Mouse (Mus musculus) MEL (cell line): Measurements from ENCODE around the gene Rpl3. TPM values are rescaled to one million over a fixed set of nuclear protein-coding genes. Genes with fewer than 3 reads are reported as not detected.

Experiments used
- DNase-seq: peaks from one replicate; pipeline ENCODE4 v3.0.0; 2011; ENCODE audit warnings: low read depth, low spot score
- H3K27ac ChIP-seq: 2 replicates; pipeline ENCODE4 v1.5.1; 2012; ENCODE audit warnings: low read depth, mild to moderate bottlenecking, control low read depth, low read length, moderate library complexity; ENCODE audit not compliant: control insufficient read depth
- H3K27me3 ChIP-seq, 2 experiments: fragments of 150-350 bp in 1 of 2; sonication (generic) in 1 of 2; 2 replicates each; pipeline ENCODE4 v1.6.1; 2012; ENCODE audit warnings: low read length in 2 of 2, mild to moderate bottlenecking in 2 of 2, improper control_type of control experiment in 1 of 2, moderate library complexity in 1 of 2; ENCODE audit not compliant: insufficient read depth in 2 of 2, control insufficient read depth in 1 of 2
- H3K36me3 ChIP-seq, 2 experiments: 2 replicates each; pipeline ENCODE4 v1.6.1; 2012 to 2014; ENCODE audit warnings: low read length in 2 of 2, improper control_type of control experiment in 1 of 2, inconsistent platforms in 1 of 2, mild to moderate bottlenecking in 1 of 2; ENCODE audit not compliant: insufficient read depth in 2 of 2, control insufficient read depth in 1 of 2
- H3K4me1 ChIP-seq, 2 experiments: fragments of 150-350 bp in 1 of 2; sonication (generic) in 1 of 2; 2 replicates each; pipeline ENCODE4 v1.6.1; 2012; ENCODE audit warnings: low read length in 2 of 2, improper control_type of control experiment in 1 of 2, mild to moderate bottlenecking in 1 of 2; ENCODE audit not compliant: insufficient read depth in 2 of 2, control insufficient read depth in 1 of 2
- H3K4me3 ChIP-seq, 2 experiments: fragments of 150-350 bp in 1 of 2; sonication (generic) in 1 of 2; 2 replicates each; pipeline ENCODE4 v1.5.1; 2012; ENCODE audit warnings: low read depth in 2 of 2, low read length in 2 of 2, mild to moderate bottlenecking in 2 of 2, moderate library complexity in 2 of 2, control low read depth in 1 of 2, improper control_type of control experiment in 1 of 2; ENCODE audit not compliant: control insufficient read depth in 1 of 2, insufficient read depth in 1 of 2
- H3K79me2 ChIP-seq: 2 replicates; pipeline ENCODE4 v1.6.1; 2012; ENCODE audit warnings: mild to moderate bottlenecking, low read length, moderate library complexity; ENCODE audit not compliant: control insufficient read depth, poor library complexity, insufficient read depth
- H3K9ac ChIP-seq: 2 replicates; pipeline ENCODE4 v1.6.1; 2012; ENCODE audit warnings: low read depth, mild to moderate bottlenecking, control low read depth, low read length, moderate library complexity; ENCODE audit not compliant: control insufficient read depth, poor library complexity, severe bottlenecking
- H3K9me3 ChIP-seq: fragments of 150-350 bp; sonication (generic); replicated peaks from 2 replicates; pipeline ENCODE4 v1.6.1; 2012; ENCODE audit warnings: mild to moderate bottlenecking, low read length, improper control_type of control experiment, moderate library complexity; ENCODE audit not compliant: insufficient read depth
- BHLHE40 ChIP-seq: IDR thresholded peaks from 2 replicates; pipeline ENCODE4 v1.6.1; 2012; ENCODE audit warnings: low read depth, mild to moderate bottlenecking, inconsistent platforms, low read length, improper control_type of control experiment, borderline replicate concordance
- CHD1 ChIP-seq: IDR thresholded peaks from 2 replicates; pipeline ENCODE4 v1.6.1; 2012; ENCODE audit warnings: low read depth, mild to moderate bottlenecking, inconsistent platforms, low read length, improper control_type of control experiment
- CHD2 ChIP-seq: IDR thresholded peaks from 2 replicates; pipeline ENCODE4 v1.6.1; 2011; ENCODE audit warnings: low read length, improper control_type of control experiment
- CTCF ChIP-seq, 3 experiments: IDR thresholded peaks in 2 of 3; conservative IDR thresholded peaks in 1 of 3; 2 replicates each; pipeline ENCODE4 v1.5.1; 2011 to 2012; ENCODE audit warnings: low read length in 3 of 3, low read depth in 2 of 3, mild to moderate bottlenecking in 2 of 3, improper control_type of control experiment in 1 of 3, inconsistent platforms in 1 of 3, mixed read lengths in 1 of 3, moderate library complexity in 1 of 3; ENCODE audit not compliant: control insufficient read depth in 1 of 3, insufficient read depth in 1 of 3, poor library complexity in 1 of 3, severe bottlenecking in 1 of 3
- E2F4 ChIP-seq: IDR thresholded peaks from 2 replicates; pipeline ENCODE4 v1.6.1; 2011; ENCODE audit warnings: low read depth, low read length, improper control_type of control experiment, borderline replicate concordance
- ELF1 ChIP-seq: IDR thresholded peaks from 2 replicates; pipeline ENCODE4 v1.6.1; 2014; ENCODE audit warnings: low read depth, mild to moderate bottlenecking, inconsistent platforms, low read length, improper control_type of control experiment, moderate library complexity
- ETS1 ChIP-seq: IDR thresholded peaks from 2 replicates; pipeline ENCODE4 v1.6.1; 2012; ENCODE audit warnings: low read depth, mild to moderate bottlenecking, inconsistent platforms, low read length, improper control_type of control experiment, moderate library complexity
- GABPA ChIP-seq: IDR thresholded peaks from 2 replicates; pipeline ENCODE4 v1.6.1; 2012; ENCODE audit warnings: low read depth, mild to moderate bottlenecking, inconsistent platforms, low read length, improper control_type of control experiment, moderate library complexity
- GATA1 ChIP-seq: IDR thresholded peaks from 2 replicates; pipeline ENCODE4 v1.6.1; 2011; ENCODE audit warnings: low read depth, low read length, improper control_type of control experiment
- HCFC1 ChIP-seq: IDR thresholded peaks from 2 replicates; pipeline ENCODE4 v1.6.1; 2012; ENCODE audit warnings: low read depth, mild to moderate bottlenecking, inconsistent platforms, low read length, improper control_type of control experiment, moderate library complexity
- JUND ChIP-seq: IDR thresholded peaks from 2 replicates; pipeline ENCODE4 v1.6.1; 2011; ENCODE audit warnings: low read depth, mild to moderate bottlenecking, improper control_type of control experiment, low read length
- KAT2A ChIP-seq: conservative IDR thresholded peaks from 2 replicates; pipeline ENCODE4 v1.6.1; 2012; ENCODE audit warnings: low read depth, low read length, improper control_type of control experiment, inconsistent platforms
- MAFK ChIP-seq: IDR thresholded peaks from 2 replicates; pipeline ENCODE4 v1.6.1; 2011; ENCODE audit warnings: low read depth, mild to moderate bottlenecking, low read length, improper control_type of control experiment, borderline replicate concordance
- MAX ChIP-seq: IDR thresholded peaks from 2 replicates; pipeline ENCODE4 v1.6.1; 2011; ENCODE audit warnings: low read length, improper control_type of control experiment
- MAZ ChIP-seq: IDR thresholded peaks from 2 replicates; pipeline ENCODE4 v1.6.1; 2012; ENCODE audit warnings: low read depth, mild to moderate bottlenecking, inconsistent platforms, low read length, improper control_type of control experiment
- MEF2A ChIP-seq: IDR thresholded peaks from 2 replicates; pipeline ENCODE4 v1.6.1; 2014; ENCODE audit warnings: low read depth, mild to moderate bottlenecking, inconsistent platforms, low read length, improper control_type of control experiment; ENCODE audit not compliant: poor library complexity, insufficient replicate concordance, severe bottlenecking; ENCODE audit errors: extremely low read depth
- MXI1 ChIP-seq: IDR thresholded peaks from 2 replicates; pipeline ENCODE4 v1.6.1; 2011; ENCODE audit warnings: mild to moderate bottlenecking, low read depth, low read length, improper control_type of control experiment
- MYC ChIP-seq: IDR thresholded peaks from 2 replicates; pipeline ENCODE4 v1.6.1; 2011; ENCODE audit warnings: low read depth, mild to moderate bottlenecking, low read length, improper control_type of control experiment, moderate library complexity
- NELFE ChIP-seq: IDR thresholded peaks from 2 replicates; pipeline ENCODE4 v1.6.1; 2011; ENCODE audit warnings: low read depth, low read length, improper control_type of control experiment
- NRF1 ChIP-seq: IDR thresholded peaks from 2 replicates; pipeline ENCODE4 v1.6.1; 2014; ENCODE audit warnings: low read depth, mild to moderate bottlenecking, inconsistent platforms, low read length, improper control_type of control experiment, moderate library complexity; ENCODE audit not compliant: poor library complexity, insufficient read depth, severe bottlenecking
- POLR2A ChIP-seq, 2 experiments: IDR thresholded peaks; 2 replicates each; pipeline ENCODE4 v1.6.1; 2011 to 2012; ENCODE audit warnings: low read length in 2 of 2, mild to moderate bottlenecking in 2 of 2, control low read depth in 1 of 2, improper control_type of control experiment in 1 of 2, low read depth in 1 of 2, moderate library complexity in 1 of 2; ENCODE audit not compliant: control insufficient read depth in 1 of 2, insufficient read depth in 1 of 2, poor library complexity in 1 of 2
- POLR2AphosphoS2 ChIP-seq: IDR thresholded peaks from 2 replicates; pipeline ENCODE4 v1.6.1; 2011; ENCODE audit warnings: low read length, improper control_type of control experiment
- POLR2AphosphoS5 ChIP-seq: IDR thresholded peaks from 2 replicates; pipeline ENCODE4 v1.6.1; 2012; ENCODE audit warnings: low read depth, borderline replicate concordance, mild to moderate bottlenecking, inconsistent platforms, low read length, moderate library complexity, mixed read lengths
- RAD21 ChIP-seq: IDR thresholded peaks from 2 replicates; pipeline ENCODE4 v1.6.1; 2011; ENCODE audit warnings: mild to moderate bottlenecking, low read depth, low read length, improper control_type of control experiment
- RCOR1 ChIP-seq: IDR thresholded peaks from 2 replicates; pipeline ENCODE4 v1.6.1; 2012; ENCODE audit warnings: low read depth, mild to moderate bottlenecking, inconsistent platforms, low read length, improper control_type of control experiment
- SMC3 ChIP-seq: IDR thresholded peaks from 2 replicates; pipeline ENCODE4 v1.6.1; 2011; ENCODE audit warnings: low read depth, low read length, improper control_type of control experiment
- TAL1 ChIP-seq: IDR thresholded peaks from 2 replicates; pipeline ENCODE4 v1.6.1; 2012; ENCODE audit warnings: mild to moderate bottlenecking, inconsistent platforms, low read length, moderate library complexity, mixed read lengths
- TBP ChIP-seq: IDR thresholded peaks from 2 replicates; pipeline ENCODE4 v1.8.0; 2011; ENCODE audit warnings: low read depth, low read length, improper control_type of control experiment
- TCF12 ChIP-seq: IDR thresholded peaks from 2 replicates; pipeline ENCODE4 v1.6.1; 2014; ENCODE audit warnings: low read depth, mild to moderate bottlenecking, inconsistent platforms, low read length, improper control_type of control experiment, moderate library complexity
- UBTF ChIP-seq: IDR thresholded peaks from 2 replicates; pipeline ENCODE4 v1.6.1; 2012; ENCODE audit warnings: low read depth, mild to moderate bottlenecking, inconsistent platforms, low read length, improper control_type of control experiment, moderate library complexity, borderline replicate concordance; ENCODE audit not compliant: insufficient read depth
- USF1 ChIP-seq: IDR thresholded peaks from 2 replicates; pipeline ENCODE4 v1.6.1; 2014; ENCODE audit warnings: low read depth, mild to moderate bottlenecking, inconsistent platforms, low read length, improper control_type of control experiment, moderate library complexity
- USF2 ChIP-seq, 2 experiments: IDR thresholded peaks; 2 replicates each; pipeline ENCODE4 v1.6.1; 2011 to 2012; ENCODE audit warnings: improper control_type of control experiment in 2 of 2, low read length in 2 of 2, borderline replicate concordance in 1 of 2, inconsistent platforms in 1 of 2, low read depth in 1 of 2, mild to moderate bottlenecking in 1 of 2; ENCODE audit not compliant: insufficient read depth in 1 of 2
- ZC3H11A ChIP-seq: IDR thresholded peaks from 2 replicates; pipeline ENCODE4 v1.6.1; 2012; ENCODE audit warnings: low read depth, mild to moderate bottlenecking, inconsistent platforms, low read length, improper control_type of control experiment
- ZKSCAN1 ChIP-seq: IDR thresholded peaks from 2 replicates; pipeline ENCODE4 v1.6.1; 2012; ENCODE audit warnings: low read depth, mild to moderate bottlenecking, inconsistent platforms, low read length, improper control_type of control experiment, moderate library complexity
- ZNF384 ChIP-seq: IDR thresholded peaks from 2 replicates; pipeline ENCODE4 v1.6.1; 2012; ENCODE audit warnings: low read depth, mild to moderate bottlenecking, inconsistent platforms, low read length, improper control_type of control experiment
- polyA plus RNA-seq, 2 experiments: library from polyadenylated mRNA; stranded (reverse) in 1 of 2; unstranded in 1 of 2; fragments of >175 nt in 1 of 2; fragments of >200 nt in 1 of 2; gene quantifications; 2 replicates each; pipeline versions ENCODE4 v1.2.1 to v1.2.4; 2012; ENCODE audit warnings: low replicate concordance in 2 of 2, low read depth in 1 of 2; ENCODE audit not compliant: insufficient read length in 2 of 2, insufficient read depth in 1 of 2, missing spikeins in 1 of 2
- total RNA-seq: library from RNA; depleted of rRNA; stranded (reverse); fragments of 300-350 nt; gene quantifications from 2 replicates; pipeline ENCODE4 v1.2.3, GENCODE M21; 2012

The Rpl3 gene
- total and polyA plus RNA-seq, 3 experiments = 543 to 1,686 (median 1,096) TPM

DNA sequence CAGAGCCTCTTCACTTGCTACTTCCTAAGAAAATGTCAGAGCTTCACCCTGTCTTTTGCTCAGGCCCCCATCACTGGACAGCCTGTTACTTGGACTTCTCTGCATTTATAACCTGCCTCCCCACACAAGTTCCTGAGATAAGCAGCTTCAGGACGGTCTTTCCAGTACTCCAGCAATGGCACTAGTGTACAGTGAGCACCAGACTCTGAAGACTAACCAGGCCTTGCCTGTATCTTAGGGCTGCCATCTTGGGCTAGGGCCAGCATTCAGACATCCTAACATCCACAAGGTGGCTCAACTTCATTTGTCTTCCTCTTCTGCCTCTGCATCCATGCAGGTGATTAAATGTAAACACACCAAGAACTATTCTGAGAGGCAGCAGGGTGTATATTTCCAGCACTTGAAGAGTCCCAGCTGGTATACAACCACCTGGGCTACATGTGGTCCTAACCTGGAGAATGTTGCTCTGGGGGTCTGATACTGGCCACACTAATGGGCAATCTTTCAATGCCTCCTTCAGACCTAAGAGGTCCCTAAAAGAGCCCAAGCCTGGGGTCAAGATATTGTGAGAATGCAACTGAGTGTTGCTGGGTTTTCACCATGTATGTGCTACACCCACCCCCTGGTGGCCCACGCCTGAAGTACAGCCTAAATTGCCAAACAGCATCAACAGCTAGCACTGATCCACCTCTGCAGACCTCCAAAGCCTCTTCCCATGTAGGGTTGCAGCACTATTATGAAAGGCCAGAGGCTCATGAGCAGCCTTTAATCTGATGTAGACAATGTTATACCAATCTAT, 15.1 kb downstream of the Rpl3 start:
- peaks cover 10 to 15% of the 10 kb centered on the region in 2 experiments; a peak in 3 of 4 replicates for H3K36me3 ChIP-seq
- H3K9ac ChIP-seq = no peak overlapping the region
- no peaks in the 10 kb centered on the region for H3K9me3 ChIP-seq
- H3K27ac ChIP-seq = peak overlapping the region; percentile 8; the same call in 1 of the 2 replicates
- H3K4me3 ChIP-seq = no peak overlapping the region
- no peaks in the 10 kb centered on the region for H3K4me1 ChIP-seq
- H3K27me3 ChIP-seq = no peaks in the 10 kb centered on the region
- DNase-seq = peak; percentile 92
- peaks cover 29% of the 10 kb centered on the region for H3K79me2 ChIP-seq
- TF ChIP-seq UBTF (no peak), MYC (peak; percentile 91), GABPA (no peak), SMC3 (peak; percentile 42; the same call in 1 of the 2 replicates), RCOR1 (peak; percentile 28; the same call in 1 of the 2 replicates), CHD2 (peak; percentile 84; the same call in 1 of the 2 replicates), JUND (no peak; the same call in 1 of the 2 replicates), HCFC1 (peak; percentile 20; the same call in 1 of the 2 replicates), ETS1 (peak; percentile 54; the same call in 1 of the 2 replicates), ZC3H11A (no peak), ZNF384 (no peak), TAL1 (no peak), MAX (no peak), POLR2AphosphoS2 (peak; percentile 100), CTCF (IDR thresholded peaks at IDR 0.05 in 2 of 3, conservative IDR thresholded peaks at IDR 0.05 in 1 of 3; ENCODE audit: control insufficient read depth in 1 of 3, insufficient read depth in 1 of 3, low read depth in 2 of 3, low read length in 3 of 3, poor library complexity in 1 of 3, severe bottlenecking in 1 of 3) (peak; percentile 31 to 70 (median 47)), NRF1 (no peak), POLR2A (IDR thresholded peaks at IDR 0.05; ENCODE audit: control insufficient read depth in 1 of 2, insufficient read depth in 1 of 2, low read depth in 1 of 2, low read length in 2 of 2, poor library complexity in 1 of 2) (peak; percentile 29 to 96), TBP (peak; percentile 21; the same call in 1 of the 2 replicates), E2F4 (no peak; the same call in 1 of the 2 replicates), MAZ (no peak), CHD1 (no peak), POLR2AphosphoS5 (peak; percentile 95; the same call in 1 of the 2 replicates), MAFK (no peak; the same call in 1 of the 2 replicates), MXI1 (no peak), KAT2A (no peak), USF2 (IDR thresholded peaks at IDR 0.05; ENCODE audit: borderline replicate concordance in 1 of 2, insufficient read depth in 1 of 2, low read depth in 1 of 2, low read length in 2 of 2) (no peak), ELF1 (no peak), TCF12 (no peak), USF1 (no peak), NELFE (peak; percentile 56), BHLHE40 (no peak), GATA1 (no peak), ZKSCAN1 (no peak), MEF2A (no peak), RAD21 (no peak)
